Mouse (Mus musculus) embryonic fibroblast, embryonic 13.5 days (primary cell): ENCODE data around the gene Eef1g. TPM values are rescaled to one million over a fixed set of nuclear protein-coding genes. Genes with fewer than 3 reads are reported as not detected.

Experiments
- H3K27ac ChIP-seq: 2 replicates; pipeline ENCODE4 v1.5.1; 2012; ENCODE audit warnings: low read length, control low read depth, inconsistent platforms; ENCODE audit not compliant: insufficient read depth
- H3K4me1 ChIP-seq: 2 replicates; pipeline ENCODE4 v1.6.1; 2011; ENCODE audit warnings: low read length; ENCODE audit not compliant: control insufficient read depth, insufficient read depth
- H3K4me3 ChIP-seq: 2 replicates; pipeline ENCODE4 v1.5.1; 2011; ENCODE audit warnings: mild to moderate bottlenecking, control low read depth, low read length; ENCODE audit not compliant: insufficient read depth
- CTCF ChIP-seq: IDR thresholded peaks from 2 replicates; pipeline ENCODE4 v1.5.1; 2011; ENCODE audit warnings: mild to moderate bottlenecking, control low read depth, low read length, moderate library complexity, borderline replicate concordance; ENCODE audit not compliant: insufficient read depth
- POLR2A ChIP-seq: IDR thresholded peaks from 2 replicates; pipeline ENCODE4 v1.6.1; 2011; ENCODE audit warnings: low read depth, mild to moderate bottlenecking, control low read depth, low read length, moderate library complexity
- polyA plus RNA-seq: library from polyadenylated mRNA; stranded (reverse); fragments of >200 nt; gene quantifications from 2 replicates; pipeline ENCODE4 v1.2.4, GENCODE M21; 2011; ENCODE audit warnings: low read depth; ENCODE audit not compliant: missing spikeins, insufficient read length

Eef1g gene
- polyA plus RNA-seq, 1 experiment = 882 TPM

DNA sequence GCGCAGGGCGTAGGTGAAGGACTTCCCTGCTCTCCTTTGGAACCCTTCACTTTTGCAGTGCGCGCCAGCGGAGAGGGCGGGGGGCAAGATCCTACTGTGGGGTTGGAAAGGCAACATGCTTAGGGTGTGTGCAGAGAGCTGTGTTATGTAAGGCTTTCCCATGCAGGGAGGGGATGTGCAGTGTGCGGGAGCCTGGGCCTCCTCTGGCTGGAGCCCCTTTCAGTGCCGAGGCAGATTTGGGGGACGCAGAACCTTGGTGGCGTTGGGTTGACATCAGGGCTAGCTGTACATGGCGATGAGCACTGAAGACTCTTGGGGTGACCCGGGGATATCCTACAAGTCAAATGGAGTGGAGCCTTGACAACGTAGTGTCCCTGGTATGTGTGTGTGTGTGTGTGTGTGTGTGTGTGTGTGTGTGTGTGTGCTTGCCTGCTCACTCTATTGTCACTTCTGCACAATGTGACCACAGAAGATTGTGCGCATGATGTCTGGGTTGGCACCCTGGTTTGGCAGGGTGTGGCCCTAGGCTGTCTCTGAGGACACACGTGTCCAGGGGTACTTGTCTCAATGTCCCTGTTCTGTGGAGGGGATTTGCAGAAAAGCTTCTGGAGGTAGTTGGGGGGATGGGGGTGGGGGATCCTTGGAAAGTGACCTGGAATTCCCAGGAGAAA, 23.7 kb downstream of the Eef1g start:
- TF ChIP-seq CTCF = no peak
- TF ChIP-seq POLR2A = peak; percentile 69
- Histone ChIP-seq H3K4me3 (peak overlapping the region; percentile 83), H3K27ac (peak overlapping the region; percentile 95), H3K4me1 (peaks cover 31% of the 10 kb centered on the region)

DNA sequence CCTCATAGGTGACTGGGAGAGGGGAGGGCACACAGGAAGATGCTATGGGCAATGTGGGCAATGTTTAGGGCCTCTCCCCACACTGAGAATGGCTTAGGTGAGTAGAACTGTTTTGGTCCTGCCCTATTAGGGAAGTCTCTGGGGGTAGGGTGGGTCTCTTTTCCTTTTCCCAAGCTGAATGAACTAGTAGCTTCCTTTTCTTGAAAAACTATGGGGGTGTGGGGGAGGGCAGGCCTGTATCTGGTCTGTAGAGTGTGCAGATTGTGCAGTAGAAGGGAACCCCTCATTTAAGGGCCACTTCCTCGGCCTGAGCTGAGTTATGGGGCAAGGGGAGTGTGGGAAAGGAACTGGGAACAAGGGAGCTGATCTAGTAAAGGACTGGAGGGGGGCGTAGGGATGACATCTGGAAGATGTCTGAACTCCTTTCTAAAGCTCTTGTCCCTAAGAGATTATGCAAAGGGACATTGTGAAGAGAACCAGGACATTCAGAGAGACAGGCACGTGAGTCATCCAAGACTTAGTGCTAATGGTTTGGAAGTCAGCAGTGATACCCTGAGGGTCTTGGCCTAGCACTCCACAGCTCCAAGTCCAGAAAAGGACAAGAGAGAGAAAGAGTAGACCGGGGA, 24.5 kb downstream of the Eef1g start:
- Histone ChIP-seq H3K4me1 (peaks cover 32% of the 10 kb centered on the region), H3K4me3 (peak overlapping the region; percentile 83), H3K27ac (peak overlapping the region; percentile 95)
- no peak for TF ChIP-seq CTCF
- TF ChIP-seq POLR2A = peak; percentile 6

DNA sequence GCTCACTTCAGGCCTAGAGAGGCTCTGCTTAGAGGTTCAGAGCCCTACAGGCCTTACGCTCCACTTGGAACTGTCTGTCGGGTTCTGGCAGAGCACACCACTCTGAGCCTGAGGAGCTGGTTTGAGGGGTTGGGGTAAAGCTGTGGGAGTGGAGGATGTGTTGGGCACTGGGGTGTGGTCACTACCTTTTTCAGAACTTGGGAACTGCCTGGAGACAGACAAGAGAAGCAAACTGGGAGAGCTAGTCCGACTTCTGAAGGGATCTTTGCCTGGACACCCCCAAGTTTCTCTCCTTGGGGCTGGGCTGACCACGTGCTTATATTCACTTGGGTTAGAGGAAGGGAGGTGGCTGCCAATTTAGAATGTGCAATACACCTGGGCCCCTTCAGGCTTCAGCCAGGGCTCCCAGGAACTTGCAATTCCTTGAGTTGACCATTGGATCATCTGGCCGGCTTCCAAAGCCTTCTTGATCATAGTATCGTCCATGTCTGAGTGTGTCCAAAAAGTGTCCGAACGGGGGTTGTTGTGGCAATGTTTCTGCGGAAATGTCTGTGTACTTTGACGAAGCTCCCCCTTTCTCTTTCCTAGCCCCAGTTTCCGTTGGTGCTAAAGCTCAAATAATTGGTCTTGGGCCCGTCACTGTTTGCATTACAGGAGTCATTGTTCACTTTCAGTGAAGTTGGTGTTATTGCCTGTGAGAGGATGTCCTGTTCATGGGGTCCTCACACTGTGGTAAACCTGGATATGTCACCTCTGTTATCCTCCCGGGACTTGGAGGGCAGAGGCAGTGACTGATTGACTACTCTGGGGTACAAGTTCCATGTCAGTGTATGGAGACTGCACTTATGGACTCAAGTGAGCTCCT, 25.3 kb downstream of the Eef1g start:
- Histone ChIP-seq H3K4me1 (peaks cover 32% of the 10 kb centered on the region), H3K27ac (peak overlapping the region; percentile 95), H3K4me3 (peak overlapping the region; percentile 83)
- TF ChIP-seq POLR2A (peak; percentile 72; the same call in 1 of the 2 replicates), CTCF (no peak)

DNA sequence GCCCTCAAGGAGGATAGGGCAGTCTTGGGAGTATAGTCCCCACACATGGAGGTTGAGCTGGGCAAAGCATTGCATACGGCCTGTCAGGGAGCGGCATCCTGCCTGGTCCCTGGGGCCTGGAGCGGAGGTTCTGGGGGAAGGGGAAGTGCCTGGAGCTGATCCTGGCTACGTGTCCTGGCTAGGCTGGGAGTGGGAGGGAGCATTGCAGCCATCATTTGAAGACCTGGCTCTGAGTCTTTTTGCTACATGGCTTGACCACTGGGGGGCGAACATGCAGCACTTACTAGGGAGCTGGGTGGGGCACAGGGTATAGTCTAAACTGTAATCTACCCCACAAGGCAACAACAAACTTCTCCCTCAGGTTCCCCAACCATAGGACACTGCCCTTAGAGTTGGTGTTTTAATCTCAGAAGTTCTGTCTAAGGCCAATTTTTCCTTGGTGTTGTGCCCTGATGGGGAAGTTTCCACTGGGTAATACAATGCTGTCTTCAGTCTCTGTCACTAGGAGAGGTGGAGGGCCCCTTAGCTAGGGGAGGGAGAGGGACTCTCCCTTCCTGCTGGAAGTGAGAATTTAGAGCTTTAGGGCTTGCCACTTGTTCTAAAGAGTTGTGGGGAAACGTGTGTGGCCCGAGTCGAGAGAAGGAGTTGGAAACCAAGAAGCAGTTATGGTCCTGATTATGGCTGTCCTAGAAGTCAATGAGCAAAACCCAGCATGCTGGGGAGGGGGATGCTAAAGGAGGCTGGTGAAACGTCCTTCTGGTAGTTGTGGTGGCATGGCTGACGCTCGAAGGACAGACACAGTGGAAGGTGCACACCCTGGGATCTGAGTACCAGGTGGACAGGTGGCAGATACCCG, 26.2 kb downstream of the Eef1g start:
- Histone ChIP-seq H3K27ac (peak overlapping the region; percentile 95), H3K4me3 (peak overlapping the region; percentile 83), H3K4me1 (peaks cover 31% of the 10 kb centered on the region)
- TF ChIP-seq POLR2A (peak; percentile 71), CTCF (peak; percentile 41; the same call in 1 of the 2 replicates)

GRCm38 (mm10) chr19:8993625-8993912, 26.7 kb downstream of the Eef1g start:
- TF ChIP-seq POLR2A = no peak
- TF ChIP-seq CTCF = no peak
- peak overlapping the region; percentile 29 for H3K4me3 ChIP-seq
- H3K4me1 ChIP-seq = peaks cover 33% of the 10 kb centered on the region
- H3K27ac ChIP-seq = peak overlapping the region; percentile 76

- TF ChIP-seq CTCF = no peak
- TF ChIP-seq POLR2A = no peak
- Histone ChIP-seq H3K27ac (peak overlapping the region; percentile 76), H3K4me1 (peaks cover 39% of the 10 kb centered on the region), H3K4me3 (no peak overlapping the region)
Measured at GRCm38 (mm10) chr19:8994813-8995607, 28.2 kb downstream of the Eef1g start.

DNA sequence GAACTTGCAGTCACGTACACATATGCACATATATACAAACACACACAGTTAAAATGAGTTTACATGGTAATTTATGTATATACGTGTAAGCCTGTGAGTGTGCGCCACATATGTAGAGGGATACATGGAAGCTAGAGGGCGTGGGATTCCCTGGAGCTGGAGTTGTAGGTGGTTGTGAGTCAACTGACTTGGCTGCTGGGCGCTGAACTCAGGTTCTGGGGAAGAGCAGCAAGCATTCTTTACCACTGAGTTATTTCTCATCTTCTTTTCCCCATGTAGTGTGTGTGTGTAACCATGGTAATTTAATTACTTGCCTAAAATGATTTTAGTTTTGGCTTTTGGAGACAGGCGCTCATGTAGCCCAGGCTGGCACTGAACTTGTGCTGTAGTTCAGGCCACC, 29.8 kb downstream of the Eef1g start:
- Histone ChIP-seq H3K4me3 (no peak overlapping the region), H3K4me1 (peaks cover 39% of the 10 kb centered on the region), H3K27ac (peak overlapping the region; percentile 92)
- TF ChIP-seq CTCF (0 out of 2 replicates have a peak, but pooled peaks have one; percentile 8), POLR2A (0 out of 2 replicates have a peak, but pooled peaks have one; percentile 12)

- Histone ChIP-seq H3K4me1 (peaks cover 39% of the 10 kb centered on the region), H3K4me3 (no peak overlapping the region), H3K27ac (peak overlapping the region; percentile 92)
- TF ChIP-seq POLR2A (0 out of 2 replicates have a peak, but pooled peaks have one; percentile 6), CTCF (no peak)
Measured at GRCm38 (mm10) chr19:8997546-8997945, 30.7 kb downstream of the Eef1g start.
